Mouse (Mus musculus) kidney, adult 11 months (tissue): ENCODE measurements around the gene Bckdha.
A peak's percentile ranks its signal among the peaks of the same experiment; 100 is the strongest.

Experiments used
- DNase-seq: peaks from one replicate; pipeline ENCODE4 v3.0.0; 2022

Bckdha gene

GRCm38 (mm10) chr7:25681341-25682231, 22.8 kb upstream of the Bckdha start:
- DNase-seq, result no peak

GRCm38 (mm10) chr7:25680514-25681258, 21.9 kb upstream of the Bckdha start, which contains the start of gene B9d2:
TSS of gene B9d2 (plus strand) at chr7:25680780.
- peak; percentile 97 for DNase-seq

GRCm38 (mm10) chr7:25679971-25680370, 21.2 kb upstream of the Bckdha start:
- DNase-seq, result no peak

GRCm38 (mm10) chr7:25677013-25677412, 18.2 kb upstream of the Bckdha start:
- DNase-seq, result no peak

- DNase-seq, result peak; percentile 89
These were observed 17.5 kb upstream of the Bckdha start for GRCm38 (mm10) chr7:25676085-25676781.

GRCm38 (mm10) chr7:25675405-25675804, 16.6 kb upstream of the Bckdha start:
- DNase-seq, result no peak

GRCm38 (mm10) chr7:25674719-25675300, 16.0 kb upstream of the Bckdha start, which contains the start of gene Tmem91:
TSS of gene Tmem91 (minus strand) at chr7:25675166.
- DNase-seq, result no peak

GRCm38 (mm10) chr7:25674297-25674696, 15.5 kb upstream of the Bckdha start:
- no peak for DNase-seq

GRCm38 (mm10) chr7:25672442-25672841, 13.7 kb upstream of the Bckdha start:
- DNase-seq, result no peak

GRCm38 (mm10) chr7:25671686-25672085, 12.9 kb upstream of the Bckdha start:
- no peak for DNase-seq

- DNase-seq, result no peak
These were observed 11.3 kb upstream of the Bckdha start for GRCm38 (mm10) chr7:25670096-25670495.

GRCm38 (mm10) chr7:25669631-25670030, 10.8 kb upstream of the Bckdha start:
- no peak for DNase-seq

- no peak for DNase-seq
These were observed 10.4 kb upstream of the Bckdha start for GRCm38 (mm10) chr7:25669158-25669557.

- DNase-seq, result no peak
These were observed 7.6 kb upstream of the Bckdha start for GRCm38 (mm10) chr7:25666381-25666780.

GRCm38 (mm10) chr7:25657785-25658184, 996 bp downstream of the Bckdha start:
- peak; percentile 30 for DNase-seq

GRCm38 (mm10) chr7:25655601-25656428, 3.0 kb downstream of the Bckdha start:
- DNase-seq, result peak; percentile 85

GRCm38 (mm10) chr7:25652244-25652759, 6.5 kb downstream of the Bckdha start:
- no peak for DNase-seq

- DNase-seq, result no peak
These were observed 7.5 kb downstream of the Bckdha start for GRCm38 (mm10) chr7:25651281-25651680.

- DNase-seq, result no peak
These were observed 8.9 kb downstream of the Bckdha start for GRCm38 (mm10) chr7:25649839-25650238.

GRCm38 (mm10) chr7:25647574-25648123, 11.1 kb downstream of the Bckdha start:
- no peak for DNase-seq

GRCm38 (mm10) chr7:25645074-25645473, 13.7 kb downstream of the Bckdha start:
- DNase-seq, result peak; percentile 60
